Mouse (Mus musculus) urinary bladder, adult 18-20 months (tissue): ENCODE measurements at regions not wholly inside any gene's neighbourhood (a gene's known extent, or its start where the extent isn't known, plus 50 kb on each side); places are given as distances from the start of the nearest gene placed in this dataset.

Experiments
- DNase-seq, 2 experiments: peaks; one replicate each; pipeline ENCODE4 v3.0.0; 2022; ENCODE audit warnings: low spot score in 2 of 2, mixed read lengths in 2 of 2

- no peak for DNase-seq
Observed at GRCm38 (mm10) chr2:171333816-171334757, 602.5 kb downstream of the Dok5 start.

- no peak for DNase-seq
Observed at GRCm38 (mm10) chr2:171332826-171333225, 601.2 kb downstream of the Dok5 start.

GRCm38 (mm10) chr2:171331529-171331928 lies 599.9 kb downstream of the Dok5 start:
- no peak for DNase-seq

DNA sequence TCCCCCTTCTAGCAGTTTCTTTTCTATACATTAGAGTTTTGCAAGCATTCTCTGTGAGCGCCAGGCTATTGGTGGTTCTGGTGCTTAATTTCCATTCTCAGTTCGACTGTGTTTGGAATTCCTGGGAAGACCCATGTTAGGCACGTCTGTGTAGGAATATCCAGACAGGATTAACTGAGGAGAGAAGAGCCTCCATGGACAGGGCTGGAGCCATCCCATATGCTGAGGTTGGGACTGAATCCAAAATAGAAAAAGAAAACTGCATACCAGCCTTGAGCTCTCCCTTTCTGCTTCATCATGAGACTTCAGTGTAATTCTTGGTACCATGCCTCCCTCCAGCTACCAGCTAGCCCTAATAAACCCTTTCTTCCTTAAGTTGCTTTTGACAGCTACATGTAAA lies 595.3 kb downstream of the Dok5 start:
- DNase-seq, result no peak

DNA sequence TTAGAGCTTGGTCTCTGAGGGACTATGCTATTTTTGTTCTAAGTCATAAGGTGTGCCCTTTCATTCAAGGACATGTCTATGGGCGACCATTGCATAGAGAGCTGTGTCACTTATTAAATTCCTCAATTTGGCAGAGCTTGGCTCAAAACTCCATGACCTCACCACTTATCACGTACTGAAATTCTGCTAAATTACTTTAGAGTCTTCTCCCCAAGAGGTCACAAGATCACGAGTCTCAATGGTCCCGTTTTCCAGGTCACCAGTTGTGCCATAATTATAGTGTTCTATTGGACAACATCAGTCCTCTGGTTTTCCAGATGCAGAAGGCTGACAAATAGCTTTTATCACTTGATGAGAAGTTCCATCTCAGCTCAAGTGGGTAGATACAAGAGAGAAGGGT lies 576.9 kb downstream of the Dok5 start:
- DNase-seq, result no peak

DNA sequence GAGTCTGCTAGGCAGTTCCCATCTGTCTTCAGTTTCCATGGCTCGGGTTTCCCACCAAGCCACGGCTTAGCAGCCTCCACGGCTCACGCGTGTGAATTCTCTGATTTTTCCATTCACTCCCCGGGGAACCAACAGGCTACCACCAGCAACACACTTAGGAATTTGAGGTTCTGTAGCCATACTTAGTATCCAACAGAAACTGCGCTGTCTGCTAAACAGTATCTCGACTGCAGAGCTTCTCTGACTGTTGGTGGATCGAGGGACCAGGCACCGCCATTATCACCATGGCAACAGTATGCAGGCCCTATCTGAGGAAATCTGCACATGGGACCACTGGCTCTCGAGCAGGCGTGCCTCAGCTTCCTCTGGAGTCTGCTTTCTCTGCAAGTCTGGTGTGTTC lies 574.4 kb downstream of the Dok5 start:
- no peak for DNase-seq

- no peak for DNase-seq
Observed at GRCm38 (mm10) chr2:171298519-171298918, 566.9 kb downstream of the Dok5 start.

DNA sequence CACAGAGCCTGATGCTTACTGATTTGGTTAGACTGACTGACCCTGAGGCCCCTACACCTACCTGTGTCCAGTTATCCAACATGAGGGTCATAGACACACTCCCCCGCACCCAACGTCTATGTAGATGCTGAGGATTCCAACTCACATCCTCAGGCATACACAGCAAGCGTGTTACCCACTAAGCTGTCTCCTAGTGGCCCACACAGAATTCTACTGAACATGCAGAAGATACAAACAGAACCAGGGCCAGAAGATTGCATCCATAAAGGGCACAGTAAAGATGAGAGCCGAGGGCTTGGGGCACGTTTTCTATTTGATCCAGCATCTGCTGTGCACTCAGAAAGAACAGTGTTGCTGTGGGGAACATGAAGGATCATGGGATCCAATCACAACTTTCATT lies 564.0 kb downstream of the Dok5 start:
- DNase-seq, result no peak

GRCm38 (mm10) chr2:171292579-171292978 lies 561.0 kb downstream of the Dok5 start:
- no peak for DNase-seq

GRCm38 (mm10) chr2:171285719-171286394 lies 554.2 kb downstream of the Dok5 start:
- no peak for DNase-seq

DNA sequence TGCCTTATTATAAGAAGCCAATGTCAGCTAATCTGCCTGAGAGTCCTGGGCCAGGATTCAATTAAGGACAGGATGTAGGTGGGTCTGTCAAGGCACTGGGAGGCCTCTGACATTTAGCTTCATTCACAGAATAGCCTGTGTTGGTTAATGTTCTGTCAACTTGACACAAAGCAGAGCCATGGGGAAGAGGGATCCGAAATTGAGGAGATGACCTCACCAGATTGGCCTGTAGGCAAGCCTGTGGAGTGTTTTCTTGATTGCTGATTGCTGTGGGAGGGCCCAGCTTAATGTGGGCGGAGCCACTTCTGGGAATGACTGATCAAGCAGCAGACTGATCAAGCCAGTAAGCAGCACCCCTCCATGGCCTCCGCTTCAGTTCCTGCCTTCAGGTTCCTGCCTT lies 548.5 kb downstream of the Dok5 start:
- DNase-seq, result no peak

- no peak for DNase-seq
Observed at GRCm38 (mm10) chr2:171279319-171279718, 547.7 kb downstream of the Dok5 start.

GRCm38 (mm10) chr2:171253194-171253593 lies 521.6 kb downstream of the Dok5 start:
- DNase-seq, result no peak

DNA sequence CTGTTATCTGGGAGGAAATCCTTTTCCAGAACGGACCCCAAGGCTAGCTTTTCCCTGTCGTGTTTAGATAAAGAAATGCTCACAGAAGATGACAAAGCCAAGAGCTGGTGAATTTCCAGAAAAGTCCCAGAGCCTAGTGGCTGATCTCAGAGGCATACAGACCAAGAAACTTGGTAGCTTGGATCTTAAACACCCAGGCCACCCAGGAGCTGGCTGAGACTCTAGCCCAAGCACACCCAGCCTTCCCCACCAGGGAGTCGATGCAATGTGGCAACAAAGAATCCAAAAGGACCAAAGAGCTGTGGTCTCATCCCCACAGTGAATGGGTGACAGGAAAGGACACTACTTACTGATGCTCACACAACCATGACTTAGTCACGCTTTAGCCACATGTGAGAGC lies 513.8 kb downstream of the Dok5 start:
- DNase-seq, result no peak

GRCm38 (mm10) chr2:171242356-171242755 lies 510.7 kb downstream of the Dok5 start:
- DNase-seq, result no peak

DNA sequence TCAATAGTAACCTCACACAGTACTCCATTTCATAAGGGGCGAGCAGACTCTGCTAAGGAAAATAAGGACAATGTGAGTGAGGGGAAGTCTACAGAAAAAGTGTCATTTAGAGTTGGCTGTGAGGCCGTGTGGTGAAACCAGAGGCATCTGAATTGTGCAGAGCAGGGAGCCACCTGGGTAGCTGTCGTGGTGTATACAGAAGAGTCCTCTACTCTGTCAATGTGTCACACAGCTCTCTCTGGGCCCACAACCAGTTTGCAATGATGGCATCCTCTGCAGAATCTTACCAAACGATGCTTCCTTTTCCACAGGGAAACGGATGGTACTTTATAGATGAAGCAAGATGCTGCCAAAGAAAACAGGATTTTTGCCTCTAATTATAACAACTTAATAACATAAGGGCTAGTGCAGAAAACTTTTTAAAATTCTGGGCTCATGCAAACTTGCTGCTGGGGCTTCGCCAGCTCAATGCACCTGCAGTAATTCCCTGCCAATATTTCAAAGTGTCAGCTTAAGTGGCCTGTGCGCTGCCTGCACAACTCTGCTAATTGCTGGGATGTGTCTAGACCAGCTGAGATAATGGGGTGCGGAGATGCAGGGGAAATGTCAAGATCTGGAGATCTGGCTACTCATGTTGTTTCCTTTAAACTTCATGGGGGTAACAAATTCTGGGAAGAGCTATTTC lies 505.8 kb downstream of the Dok5 start:
- DNase-seq, result no peak

- no peak for DNase-seq
Observed at GRCm38 (mm10) chr2:171232812-171233211, 501.2 kb downstream of the Dok5 start.

DNA sequence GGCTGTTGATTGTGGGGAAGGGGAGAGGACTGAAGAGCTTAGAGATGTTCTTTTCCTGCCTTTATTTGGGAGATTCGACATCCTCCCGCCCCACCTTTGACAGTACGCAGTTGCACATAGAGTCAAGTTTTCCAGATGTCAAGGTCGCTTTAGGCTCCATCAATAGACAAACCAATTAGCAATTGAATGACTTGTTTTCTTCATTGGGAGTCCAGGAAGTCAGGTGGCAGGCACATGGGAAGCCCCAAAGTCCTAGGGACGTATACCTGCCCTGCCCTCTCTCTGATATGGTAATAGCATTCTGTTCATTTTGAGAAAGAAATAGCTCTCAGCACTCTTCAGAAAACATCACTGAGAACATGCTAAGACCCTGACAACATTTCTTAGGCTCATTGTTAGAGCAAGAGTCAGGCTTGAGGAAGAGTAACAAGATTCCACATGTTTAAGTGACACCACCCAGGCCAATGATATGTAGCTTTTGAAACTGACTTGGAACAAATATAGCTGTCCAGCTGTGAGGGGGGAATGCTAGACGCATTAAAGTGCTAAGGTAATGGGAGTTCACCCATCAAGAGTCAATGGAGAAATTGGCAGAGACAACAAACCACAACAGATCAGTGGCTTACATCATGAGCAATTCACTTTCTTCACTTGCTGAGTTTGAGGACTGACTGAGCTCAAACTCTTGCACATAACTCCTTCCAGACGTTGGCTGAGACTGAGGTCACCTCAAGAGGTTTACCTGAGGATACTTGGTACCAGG lies 499.9 kb downstream of the Dok5 start:
- DNase-seq, result no peak

DNA sequence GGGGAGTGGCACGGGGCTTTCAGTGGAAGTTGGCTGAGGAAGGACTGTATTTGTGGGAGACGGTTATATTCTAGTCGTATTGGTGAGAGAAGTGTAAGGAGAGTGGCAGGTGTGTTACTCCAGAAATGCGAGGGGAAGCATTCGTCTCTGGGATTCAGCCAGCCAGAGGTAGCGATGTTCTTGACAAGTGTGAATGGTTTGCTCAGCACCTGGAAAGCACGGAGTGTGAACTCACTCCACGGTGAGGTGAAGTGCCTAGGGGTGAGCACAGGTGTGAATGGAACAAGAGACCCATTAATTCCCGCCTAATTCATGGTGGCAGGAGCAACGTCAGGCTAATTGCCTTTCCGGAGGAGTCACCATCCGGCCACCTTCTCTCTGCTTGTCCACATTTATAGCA lies 498.9 kb downstream of the Dok5 start:
- DNase-seq, result no peak

DNA sequence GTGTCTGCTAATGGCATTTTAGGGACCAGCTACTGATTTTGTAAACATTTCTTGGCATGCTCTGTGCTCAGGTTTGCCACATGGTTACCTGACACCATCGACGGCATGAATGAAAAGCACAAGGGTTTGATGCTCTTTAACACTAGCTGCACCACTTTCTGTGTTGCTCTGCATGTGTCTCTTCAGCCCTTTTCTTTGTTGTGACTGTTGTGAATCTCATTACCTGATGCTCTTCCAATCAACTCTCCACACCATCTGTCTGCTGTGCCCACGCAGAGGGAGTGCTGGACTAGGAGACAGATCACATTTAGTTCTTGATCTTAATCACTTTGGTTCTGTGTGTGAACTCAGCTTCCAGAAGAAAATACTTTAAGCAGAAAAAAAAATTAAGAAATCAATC lies 496.6 kb downstream of the Dok5 start:
- no peak for DNase-seq

DNA sequence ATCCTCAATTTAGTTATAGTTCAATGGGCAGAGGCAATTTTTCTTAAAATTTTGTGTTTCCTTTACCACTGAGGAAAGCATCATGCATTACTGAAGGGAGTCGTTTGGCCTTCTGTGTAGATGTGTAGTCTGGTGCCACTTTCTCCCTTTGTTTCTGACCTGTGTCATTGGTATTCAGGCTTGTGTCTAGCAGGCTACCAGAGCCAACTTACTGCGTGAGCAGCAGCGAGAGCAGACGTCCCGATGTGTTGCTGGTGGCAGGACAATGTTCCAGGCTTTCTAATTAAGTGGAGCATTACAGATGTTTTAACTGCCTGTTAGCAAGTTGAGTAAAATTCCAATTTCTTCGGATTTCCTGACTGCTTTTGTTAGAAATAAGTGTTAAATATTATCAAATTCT lies 482.2 kb downstream of the Dok5 start:
- DNase-seq, result no peak

- no peak for DNase-seq
Observed at GRCm38 (mm10) chr2:171196472-171196871, 464.9 kb downstream of the Dok5 start.
